Mouse (Mus musculus) megakaryocyte-erythroid progenitor cell, adult 5-6 weeks (primary cell): ENCODE data around the gene Rasgrp1. TPM values are rescaled to one million over a fixed set of nuclear protein-coding genes. Genes with fewer than 3 reads are reported as not detected.

Source experiments
- ATAC-seq: replicated peaks from 2 replicates; pipeline ENCODE4 v1.8.0; 2016; ENCODE audit warnings: mild to moderate bottlenecking, inconsistent platforms; ENCODE audit not compliant: severe bottlenecking, poor library complexity, low FRiP score, low TSS enrichment
- total RNA-seq, 2 experiments: library from RNA; stranded (forward) in 1 of 2; stranded (reverse) in 1 of 2; fragments of 200-1000, 215-1000 nt in 1 of 2; fragments of >200 nt in 1 of 2; fragmentation: Nextera tagmentation in 1 of 2; gene quantifications; 2 replicates each; pipeline ENCODE4 v1.2.3; 2014 to 2017

Rasgrp1 gene
- total RNA-seq, 2 experiments from 2014 or later, result 1.6 to 2.5 TPM

- ATAC-seq, result no peak
These were observed 80.6 kb downstream of the Rasgrp1 start for GRCm38 (mm10) chr2:117262184-117262583.

GRCm38 (mm10) chr2:117257617-117258016, 85.2 kb downstream of the Rasgrp1 start:
- ATAC-seq, result peak; percentile 84

GRCm38 (mm10) chr2:117255415-117255814, 87.4 kb downstream of the Rasgrp1 start:
- no peak for ATAC-seq

- peak; percentile 50 for ATAC-seq
These were observed 92.7 kb downstream of the Rasgrp1 start for GRCm38 (mm10) chr2:117250001-117250510.

- peak; percentile 95 for ATAC-seq
These were observed 93.4 kb downstream of the Rasgrp1 start, which contains the start of gene Fam98b for GRCm38 (mm10) chr2:117249255-117250000. Fam98b (plus strand) TSS chr2:117249739.

GRCm38 (mm10) chr2:117241953-117242352, 100.8 kb downstream of the Rasgrp1 start:
- no peak for ATAC-seq

- ATAC-seq, result peak; percentile 92
These were observed 111.5 kb downstream of the Rasgrp1 start for GRCm38 (mm10) chr2:117231257-117231656.

- no peak for ATAC-seq
These were observed 112.5 kb downstream of the Rasgrp1 start for GRCm38 (mm10) chr2:117230261-117230660.

Other genes starting within 250 kb of the Rasgrp1 start
- 17.9 and 23.3 TPM in 2 replicates for gene Spred1, start 221.6 kb downstream of the Rasgrp1 start, total RNA-seq (2014; fragmentation: Nextera tagmentation)
- gene Spred1, start 221.6 kb downstream of the Rasgrp1 start, total RNA-seq (2017), result 25.8 and 43.1 TPM in 2 replicates
- 41.9 and 50.4 TPM in 2 replicates for gene Fam98b, start 93.3 kb downstream of the Rasgrp1 start, total RNA-seq (2014; fragmentation: Nextera tagmentation)
- gene Fam98b, start 93.3 kb downstream of the Rasgrp1 start, total RNA-seq (2017), result 20.6 and 24.6 TPM in 2 replicates